Mouse (Mus musculus): ENCODE results near the gene Vasp. TPM values are rescaled to one million over a fixed set of nuclear protein-coding genes. Genes with fewer than 3 reads are reported as not detected.

Vasp gene
- total RNA-seq, 1 experiment, result 92.5 TPM

DNA sequence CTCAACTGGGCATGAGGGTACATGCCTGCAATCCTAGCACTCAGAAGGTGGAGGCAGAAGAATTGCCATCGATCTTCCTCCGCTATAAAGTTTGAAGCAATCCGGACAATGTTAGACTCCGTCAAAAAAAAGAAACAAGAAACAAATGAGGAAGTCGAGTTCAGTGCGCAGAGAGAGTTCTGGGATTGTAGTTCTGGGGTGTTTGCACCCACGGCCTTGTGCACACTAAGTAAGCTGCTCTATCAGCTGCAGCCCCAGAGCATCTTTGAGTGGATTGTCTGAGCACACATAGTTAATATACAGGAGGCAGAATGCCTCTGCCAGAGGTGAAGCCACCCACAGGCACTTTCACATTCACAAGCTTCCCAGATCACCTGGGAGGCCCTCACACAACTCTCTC, 47.1 kb upstream of the Vasp start:
- TF ChIP-seq HCFC1 (IDR thresholded peaks at IDR 0.05; ENCODE audit: borderline replicate concordance, insufficient read depth, low read length) (no peak), MAFK (IDR thresholded peaks at IDR 0.05; ENCODE audit: insufficient read depth, low read depth, low read length) (no peak), CHD2 (IDR thresholded peaks at IDR 0.05; ENCODE audit: low read depth, low read length) (no peak), ZNF384 (IDR thresholded peaks at IDR 0.05; ENCODE audit: low read depth, low read length) (no peak), ZC3H11A (IDR thresholded peaks at IDR 0.05; ENCODE audit: borderline replicate concordance, low read depth, low read length) (no peak)
- DNase-seq (ENCODE audit: low read depth, low spot score), result no peak
- no peak overlapping the region for H3K9ac ChIP-seq (ENCODE audit: insufficient read depth, low read depth, low read length, poor library complexity, severe bottlenecking)
- in situ Hi-C loops (cut with MboI; ENCODE audit: low sequenced_read_pairs in 2 of 2, unreplicated experiment in 2 of 2), result no loop called here
- H3K4me3 ChIP-seq (ENCODE audit: insufficient read depth in 1 of 2, low read depth in 1 of 2, low read length in 2 of 2, poor library complexity in 1 of 2, severe bottlenecking in 1 of 2), result no peak overlapping the region
- H3K9me3 ChIP-seq (ENCODE audit: control insufficient read depth, insufficient read depth, low read depth, low read length), result no peaks in the 10 kb centered on the region
- H3K4me1 ChIP-seq (ENCODE audit: control insufficient read depth in 2 of 2, insufficient read depth in 2 of 2, low read length in 2 of 2, poor library complexity in 1 of 2), result peaks cover 0 to 4% of the 10 kb centered on the region in 2 experiments; a peak in 1 of 4 replicates
- no peaks in the 10 kb centered on the region for H3K36me3 ChIP-seq (ENCODE audit: control insufficient read depth, insufficient read depth, low read length, poor library complexity, severe bottlenecking)
- no peak overlapping the region for H3K27ac ChIP-seq (ENCODE audit: insufficient read depth, low read depth, low read length, poor library complexity, severe bottlenecking)

DNA sequence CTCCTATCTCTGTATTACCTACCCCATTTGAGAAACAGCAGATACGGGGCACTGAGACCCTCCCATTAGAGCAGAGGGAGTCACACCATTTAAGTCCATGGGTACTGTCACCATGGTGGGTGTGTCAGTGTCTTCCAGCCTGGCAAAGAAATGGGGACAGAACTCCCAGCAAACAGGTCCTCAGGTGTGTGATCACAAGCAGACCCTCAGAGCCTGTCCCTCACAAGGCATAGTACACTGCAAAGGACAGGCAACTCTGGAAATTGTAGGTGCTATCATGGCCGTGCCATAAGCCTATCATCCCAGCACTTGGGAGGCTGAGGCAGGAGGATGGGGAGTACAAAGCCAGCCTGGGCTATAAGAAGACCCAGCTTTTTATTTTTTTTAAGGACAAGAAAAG, 46.6 kb upstream of the Vasp start:
- no peak for DNase-seq (ENCODE audit: low read depth, low spot score)
- H3K27ac ChIP-seq (ENCODE audit: insufficient read depth, low read depth, low read length, poor library complexity, severe bottlenecking), result no peak overlapping the region
- no peaks in the 10 kb centered on the region for H3K36me3 ChIP-seq (ENCODE audit: control insufficient read depth, insufficient read depth, low read length, poor library complexity, severe bottlenecking)
- peaks cover 0 to 4% of the 10 kb centered on the region in 2 experiments; a peak in 1 of 4 replicates for H3K4me1 ChIP-seq (ENCODE audit: control insufficient read depth in 2 of 2, insufficient read depth in 2 of 2, low read length in 2 of 2, poor library complexity in 1 of 2)
- H3K4me3 ChIP-seq (ENCODE audit: insufficient read depth in 1 of 2, low read depth in 1 of 2, low read length in 2 of 2, poor library complexity in 1 of 2, severe bottlenecking in 1 of 2), result no peak overlapping the region
- in situ Hi-C loops (cut with MboI; ENCODE audit: low sequenced_read_pairs in 2 of 2, unreplicated experiment in 2 of 2), result no loop called here
- no peaks in the 10 kb centered on the region for H3K9me3 ChIP-seq (ENCODE audit: control insufficient read depth, insufficient read depth, low read depth, low read length)
- TF ChIP-seq HCFC1 (IDR thresholded peaks at IDR 0.05; ENCODE audit: borderline replicate concordance, insufficient read depth, low read length), result no peak
- no peak for TF ChIP-seq ZNF384 (IDR thresholded peaks at IDR 0.05; ENCODE audit: low read depth, low read length)
- TF ChIP-seq CHD2 (IDR thresholded peaks at IDR 0.05; ENCODE audit: low read depth, low read length), result no peak
- no peak for TF ChIP-seq MAFK (IDR thresholded peaks at IDR 0.05; ENCODE audit: insufficient read depth, low read depth, low read length)
- TF ChIP-seq ZC3H11A (IDR thresholded peaks at IDR 0.05; ENCODE audit: borderline replicate concordance, low read depth, low read length), result no peak
- H3K9ac ChIP-seq (ENCODE audit: insufficient read depth, low read depth, low read length, poor library complexity, severe bottlenecking), result no peak overlapping the region

DNA sequence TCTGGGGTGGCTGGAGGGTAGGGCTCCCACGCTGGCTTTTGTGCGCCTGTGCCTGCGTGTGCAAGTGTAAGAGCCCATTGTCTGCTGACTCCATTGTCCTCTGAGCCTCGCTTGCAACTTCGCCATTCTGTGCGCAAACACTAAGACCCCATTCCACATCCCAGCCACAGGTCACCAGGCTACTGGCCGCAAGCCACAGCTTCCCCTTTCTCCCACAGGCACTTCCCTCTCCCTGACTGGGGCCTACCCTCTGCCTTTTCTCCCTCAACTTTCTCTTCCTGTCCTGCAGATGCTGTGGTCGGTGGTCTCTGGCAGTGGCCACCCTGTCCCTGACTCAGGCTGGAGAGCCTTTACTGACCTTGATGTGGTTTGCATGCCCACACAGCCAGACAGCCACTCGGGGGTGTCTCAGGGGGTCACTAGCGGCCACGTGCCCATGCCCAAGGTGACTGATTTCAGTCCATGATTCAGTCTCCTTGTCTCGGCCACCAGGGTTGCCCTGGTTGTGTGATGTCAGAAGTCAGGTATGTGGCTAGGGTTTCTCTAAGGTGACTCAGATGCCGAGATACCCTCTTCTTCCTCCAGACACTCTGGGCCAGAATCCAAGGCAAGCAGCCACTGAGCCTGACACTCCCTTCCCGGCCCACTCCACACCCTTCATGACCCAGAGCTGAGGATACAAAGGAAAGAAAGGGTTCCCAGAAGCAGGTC, 45.0 kb upstream of the Vasp start:
- in situ Hi-C loops (cut with MboI; ENCODE audit: low sequenced_read_pairs in 2 of 2, unreplicated experiment in 2 of 2), result no loop called here
- no peak overlapping the region for H3K27ac ChIP-seq (ENCODE audit: insufficient read depth, low read depth, low read length, poor library complexity, severe bottlenecking)
- H3K9ac ChIP-seq (ENCODE audit: insufficient read depth, low read depth, low read length, poor library complexity, severe bottlenecking), result no peak overlapping the region
- TF ChIP-seq MAFK (IDR thresholded peaks at IDR 0.05; ENCODE audit: insufficient read depth, low read depth, low read length) (no peak), ZNF384 (IDR thresholded peaks at IDR 0.05; ENCODE audit: low read depth, low read length) (no peak), CHD2 (IDR thresholded peaks at IDR 0.05; ENCODE audit: low read depth, low read length) (no peak), HCFC1 (IDR thresholded peaks at IDR 0.05; ENCODE audit: borderline replicate concordance, insufficient read depth, low read length) (no peak), ZC3H11A (IDR thresholded peaks at IDR 0.05; ENCODE audit: borderline replicate concordance, low read depth, low read length) (no peak)
- no peak overlapping the region for H3K4me3 ChIP-seq (ENCODE audit: insufficient read depth in 1 of 2, low read depth in 1 of 2, low read length in 2 of 2, poor library complexity in 1 of 2, severe bottlenecking in 1 of 2)
- H3K9me3 ChIP-seq (ENCODE audit: control insufficient read depth, insufficient read depth, low read depth, low read length), result no peaks in the 10 kb centered on the region
- peaks cover 0 to 4% of the 10 kb centered on the region in 2 experiments; a peak in 1 of 4 replicates for H3K4me1 ChIP-seq (ENCODE audit: control insufficient read depth in 2 of 2, insufficient read depth in 2 of 2, low read length in 2 of 2, poor library complexity in 1 of 2)
- DNase-seq (ENCODE audit: low read depth, low spot score), result no peak
- H3K36me3 ChIP-seq (ENCODE audit: control insufficient read depth, insufficient read depth, low read length, poor library complexity, severe bottlenecking), result no peaks in the 10 kb centered on the region

DNA sequence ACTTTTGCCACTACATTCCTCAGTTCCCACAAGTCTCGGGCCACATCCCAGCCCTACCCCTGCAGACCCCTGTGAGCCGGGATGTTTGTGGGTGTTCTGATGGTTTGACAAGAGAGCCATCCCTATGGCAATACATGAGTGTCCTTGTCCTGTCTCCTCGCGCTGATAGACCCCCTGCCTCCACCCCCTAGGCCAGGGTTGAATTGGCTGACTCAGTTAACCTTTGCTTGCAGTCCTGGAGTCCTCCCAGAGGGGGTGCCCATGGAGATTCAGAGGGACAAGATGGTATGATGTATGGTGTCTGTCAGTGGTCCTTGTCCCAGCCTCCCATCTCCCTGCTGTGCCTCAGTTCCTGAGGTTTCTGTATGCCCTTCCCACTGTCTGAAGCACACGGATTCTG, 42.4 kb upstream of the Vasp start:
- H3K4me1 ChIP-seq (ENCODE audit: control insufficient read depth in 2 of 2, insufficient read depth in 2 of 2, low read length in 2 of 2, poor library complexity in 1 of 2), result no peaks in the 10 kb centered on the region
- H3K9me3 ChIP-seq (ENCODE audit: control insufficient read depth, insufficient read depth, low read depth, low read length), result no peaks in the 10 kb centered on the region
- no peak overlapping the region for H3K9ac ChIP-seq (ENCODE audit: insufficient read depth, low read depth, low read length, poor library complexity, severe bottlenecking)
- in situ Hi-C loops (cut with MboI; ENCODE audit: low sequenced_read_pairs in 2 of 2, unreplicated experiment in 2 of 2), result no loop called here
- H3K4me3 ChIP-seq (ENCODE audit: insufficient read depth in 1 of 2, low read depth in 1 of 2, low read length in 2 of 2, poor library complexity in 1 of 2, severe bottlenecking in 1 of 2), result no peak overlapping the region
- H3K27ac ChIP-seq (ENCODE audit: insufficient read depth, low read depth, low read length, poor library complexity, severe bottlenecking), result no peak overlapping the region
- no peak for DNase-seq (ENCODE audit: low read depth, low spot score)
- no peaks in the 10 kb centered on the region for H3K36me3 ChIP-seq (ENCODE audit: control insufficient read depth, insufficient read depth, low read length, poor library complexity, severe bottlenecking)
- TF ChIP-seq ZC3H11A (IDR thresholded peaks at IDR 0.05; ENCODE audit: borderline replicate concordance, low read depth, low read length) (no peak), ZNF384 (IDR thresholded peaks at IDR 0.05; ENCODE audit: low read depth, low read length) (no peak), HCFC1 (IDR thresholded peaks at IDR 0.05; ENCODE audit: borderline replicate concordance, insufficient read depth, low read length) (no peak), CHD2 (IDR thresholded peaks at IDR 0.05; ENCODE audit: low read depth, low read length) (no peak), MAFK (IDR thresholded peaks at IDR 0.05; ENCODE audit: insufficient read depth, low read depth, low read length) (no peak)

Measured in ES-E14 (cell line).